Mouse (Mus musculus) kidney, adult 2 months (tissue): ENCODE data around the gene Trp53i11.

Source experiments
- CTCF ChIP-seq: fragments of 200-500 bp; conservative IDR thresholded peaks from 2 replicates; pipeline ENCODE4 v1.5.1; 2011; ENCODE audit warnings: low read depth, mild to moderate bottlenecking, control low read depth, low read length, moderate library complexity, mixed read lengths; ENCODE audit not compliant: insufficient read depth, insufficient read length
- POLR2A ChIP-seq: fragments of 200-500 bp; IDR thresholded peaks from one replicate; pipeline ENCODE4 v1.6.1; 2011; ENCODE audit warnings: low read depth, low read length, control low read depth

DNA sequence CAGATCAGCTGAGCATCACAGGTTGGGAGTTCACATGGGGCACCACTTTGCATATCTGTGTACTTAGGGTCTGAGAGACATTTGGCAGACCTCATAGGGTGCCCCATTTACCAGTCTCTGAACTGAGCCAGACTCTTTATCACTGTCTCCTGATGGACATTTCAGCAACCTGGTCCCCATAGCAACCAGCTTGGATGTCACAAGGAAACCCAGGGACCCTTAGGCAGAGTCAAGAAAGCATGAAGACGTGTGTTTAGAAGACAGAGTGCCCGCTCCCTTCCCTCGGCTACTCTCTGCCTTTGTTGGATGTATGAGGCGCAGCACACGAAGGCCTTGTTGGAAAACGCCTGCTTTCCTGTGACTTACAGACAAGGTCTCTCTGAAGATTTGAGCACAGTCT lies 21.1 kb upstream of the Trp53i11 start:
- no peak for TF ChIP-seq POLR2A
- no peak for TF ChIP-seq CTCF
